Mouse (Mus musculus): ENCODE measurements around the gene Fzd1.

- TF ChIP-seq CTCF (IDR thresholded peaks at IDR 0.05; ENCODE audit: low read depth, low read length) (no peak), POLR2A (IDR thresholded peaks at IDR 0.05; ENCODE audit: extremely low read depth, insufficient read depth, low read length) (no peak)
Observed at GRCm38 (mm10) chr5:4761891-4762290, 4.1 kb upstream of the Fzd1 start.
